Mouse (Mus musculus) neutrophil, adult 5-6 weeks (primary cell): ENCODE data around the gene L3mbtl4. TPM values are rescaled to one million over a fixed set of nuclear protein-coding genes. Genes with fewer than 3 reads are reported as not detected.

Experiments
- ATAC-seq: fragments of 151-379, 151-347 bp; 2 replicates; pipeline ENCODE4 v1.8.0; 2017; ENCODE audit warnings: mild to moderate bottlenecking, moderate TSS enrichment; ENCODE audit not compliant: insufficient number of reproducible peaks, poor library complexity, low FRiP score, severe bottlenecking; ENCODE audit errors: extremely low read depth
- total RNA-seq: library from RNA; stranded (forward); fragments of 200-1000 nt; gene quantifications from 2 replicates; pipeline ENCODE4 v1.2.3, GENCODE M21; 2017

Gene L3mbtl4
- total RNA-seq, 1 experiment from 2014 or later = not detected

- no peak for ATAC-seq
Measured at GRCm38 (mm10) chr17:68607691-68608090, 334.1 kb downstream of the L3mbtl4 start.

- ATAC-seq = no peak
Measured at GRCm38 (mm10) chr17:68611247-68611646, 337.6 kb downstream of the L3mbtl4 start.

- ATAC-seq = no peak
Measured at GRCm38 (mm10) chr17:68625281-68625680, 351.7 kb downstream of the L3mbtl4 start.

- ATAC-seq = no peak
Measured at GRCm38 (mm10) chr17:68629631-68630426, 356.2 kb downstream of the L3mbtl4 start.

GRCm38 (mm10) chr17:68631396-68631795 lies 357.8 kb downstream of the L3mbtl4 start:
- no peak for ATAC-seq

- ATAC-seq = no peak
Measured at GRCm38 (mm10) chr17:68640187-68640586, 366.6 kb downstream of the L3mbtl4 start.

- ATAC-seq = no peak
Measured at GRCm38 (mm10) chr17:68642521-68643088, 369.0 kb downstream of the L3mbtl4 start.

GRCm38 (mm10) chr17:68666528-68666927 lies 392.9 kb downstream of the L3mbtl4 start:
- ATAC-seq = no peak

GRCm38 (mm10) chr17:68672088-68672504 lies 398.5 kb downstream of the L3mbtl4 start:
- ATAC-seq = no peak

GRCm38 (mm10) chr17:68710701-68711100 lies 437.1 kb downstream of the L3mbtl4 start:
- ATAC-seq = no peak

- ATAC-seq = no peak
Measured at GRCm38 (mm10) chr17:68711350-68711749, 437.8 kb downstream of the L3mbtl4 start.

- no peak for ATAC-seq
Measured at GRCm38 (mm10) chr17:68748296-68748695, 474.7 kb downstream of the L3mbtl4 start.

GRCm38 (mm10) chr17:68750513-68750912 lies 476.9 kb downstream of the L3mbtl4 start:
- no peak for ATAC-seq

GRCm38 (mm10) chr17:68753112-68753511 lies 479.5 kb downstream of the L3mbtl4 start:
- no peak for ATAC-seq

- no peak for ATAC-seq
Measured at GRCm38 (mm10) chr17:68754789-68755188, 481.2 kb downstream of the L3mbtl4 start.

- ATAC-seq = no peak
Measured at GRCm38 (mm10) chr17:68758428-68758827, 484.8 kb downstream of the L3mbtl4 start.

GRCm38 (mm10) chr17:68758936-68759335 lies 485.3 kb downstream of the L3mbtl4 start:
- ATAC-seq = no peak

GRCm38 (mm10) chr17:68759978-68760377 lies 486.4 kb downstream of the L3mbtl4 start:
- no peak for ATAC-seq

- no peak for ATAC-seq
Measured at GRCm38 (mm10) chr17:68764329-68764880, 490.8 kb downstream of the L3mbtl4 start.

GRCm38 (mm10) chr17:68769561-68769960 lies 496.0 kb downstream of the L3mbtl4 start:
- ATAC-seq = no peak
